Mouse (Mus musculus) ES-Bruce4 (cell line): ENCODE data around the gene Nae1. TPM values are rescaled to one million over a fixed set of nuclear protein-coding genes. Genes with fewer than 3 reads are reported as not detected.

ENCODE experiments used
- H3K27ac ChIP-seq: 2 replicates; pipeline ENCODE4 v1.5.1; 2012; ENCODE audit warnings: low read length, inconsistent platforms; ENCODE audit not compliant: insufficient read depth
- H3K27me3 ChIP-seq: 2 replicates; pipeline ENCODE4 v1.6.1; 2012; ENCODE audit warnings: mild to moderate bottlenecking, low read length, inconsistent platforms; ENCODE audit not compliant: control insufficient read depth, poor library complexity, insufficient read depth, severe bottlenecking
- H3K36me3 ChIP-seq: 2 replicates; pipeline ENCODE4 v1.6.1; 2012; ENCODE audit warnings: inconsistent platforms, mild to moderate bottlenecking, low read length, moderate library complexity; ENCODE audit not compliant: control insufficient read depth, poor library complexity, insufficient read depth, severe bottlenecking
- H3K4me1 ChIP-seq: one replicate; pipeline ENCODE4 v1.8.1; 2011; ENCODE audit warnings: low read length; ENCODE audit not compliant: control insufficient read depth, insufficient read depth
- H3K4me3 ChIP-seq: 2 replicates; pipeline ENCODE4 v1.5.1; 2011; ENCODE audit warnings: low read depth, mild to moderate bottlenecking, low read length
- H3K9ac ChIP-seq: 2 replicates; pipeline ENCODE4 v1.6.1; 2012; ENCODE audit warnings: low read depth, mild to moderate bottlenecking, inconsistent platforms; ENCODE audit not compliant: poor library complexity, severe bottlenecking
- H3K9me3 ChIP-seq: replicated peaks from 2 replicates; pipeline ENCODE4 v1.6.1; 2012; ENCODE audit warnings: mild to moderate bottlenecking, low read length, inconsistent platforms; ENCODE audit not compliant: control insufficient read depth, poor library complexity, insufficient read depth, severe bottlenecking
- CTCF ChIP-seq: IDR thresholded peaks from one replicate; pipeline ENCODE4 v1.8.1; 2011; ENCODE audit warnings: low read depth, low read length
- EP300 ChIP-seq: IDR thresholded peaks from 2 replicates; pipeline ENCODE4 v1.6.1; 2011; ENCODE audit warnings: low read depth, low read length; ENCODE audit not compliant: insufficient read depth
- POLR2A ChIP-seq: IDR thresholded peaks from one replicate; pipeline ENCODE4 v1.8.1; 2011; ENCODE audit warnings: low read length; ENCODE audit not compliant: insufficient read depth
- polyA plus RNA-seq: library from polyadenylated mRNA; stranded (reverse); fragments of >200 nt; gene quantifications from 2 replicates; pipeline ENCODE4 v1.2.4, GENCODE M21; 2011; ENCODE audit warnings: low read depth; ENCODE audit not compliant: missing spikeins, insufficient read depth, insufficient read length

Gene Nae1
- polyA plus RNA-seq, 1 experiment, result 114 TPM

- no peaks in the 10 kb centered on the region for H3K27me3 ChIP-seq
- H3K4me1 ChIP-seq, result no peaks in the 10 kb centered on the region
- peak within 1 kb of the TSS; percentile 77 for H3K9ac ChIP-seq
- H3K9me3 ChIP-seq, result peaks cover 2% of the 10 kb centered on the region; the same call in 1 of the 2 replicates
- H3K4me3 ChIP-seq, result peak within 1 kb of the TSS; percentile 67
- no peak within 1 kb of the TSS for H3K27ac ChIP-seq
- H3K36me3 ChIP-seq, result peaks cover 9% of the 10 kb centered on the region
- TF ChIP-seq CTCF, result no peak
- no peak for TF ChIP-seq POLR2A
- TF ChIP-seq EP300, result no peak
Observed at GRCm38 (mm10) chr8:104509061-104510006, 25.1 kb downstream of the Nae1 start, which contains the start of gene Terb1. Gene Terb1, minus strand, starts transcription at chr8:104509910.

GRCm38 (mm10) chr8:104479091-104479490 is 55.3 kb downstream of the Nae1 start:
- Histone ChIP-seq H3K27ac (no peak overlapping the region), H3K27me3 (peaks cover 1% of the 10 kb centered on the region; the same call in 1 of the 2 replicates), H3K9ac (no peak overlapping the region), H3K9me3 (no peaks in the 10 kb centered on the region), H3K4me1 (no peaks in the 10 kb centered on the region), H3K36me3 (no peaks in the 10 kb centered on the region), H3K4me3 (no peak overlapping the region)
- no peak for TF ChIP-seq EP300
- no peak for TF ChIP-seq POLR2A
- no peak for TF ChIP-seq CTCF

- H3K27ac ChIP-seq, result no peak overlapping the region
- H3K36me3 ChIP-seq, result no peaks in the 10 kb centered on the region
- H3K4me1 ChIP-seq, result no peaks in the 10 kb centered on the region
- H3K27me3 ChIP-seq, result no peaks in the 10 kb centered on the region
- H3K9me3 ChIP-seq, result no peaks in the 10 kb centered on the region
- TF ChIP-seq EP300 (no peak), CTCF (no peak), POLR2A (no peak)
- no peak overlapping the region for H3K4me3 ChIP-seq
- H3K9ac ChIP-seq, result no peak overlapping the region
Observed at GRCm38 (mm10) chr8:104472465-104472864, 62.0 kb downstream of the Nae1 start.

GRCm38 (mm10) chr8:104467463-104467862 is 67.0 kb downstream of the Nae1 start:
- no peak overlapping the region for H3K9ac ChIP-seq
- H3K27me3 ChIP-seq, result no peaks in the 10 kb centered on the region
- H3K4me3 ChIP-seq, result no peak overlapping the region
- no peak overlapping the region for H3K27ac ChIP-seq
- no peaks in the 10 kb centered on the region for H3K4me1 ChIP-seq
- no peaks in the 10 kb centered on the region for H3K9me3 ChIP-seq
- TF ChIP-seq EP300 (no peak), POLR2A (no peak), CTCF (no peak)
- no peaks in the 10 kb centered on the region for H3K36me3 ChIP-seq

Other genes starting within 250 kb of the Nae1 start
- not detected in 2 replicates for gene Cmtm2a, start 241.5 kb downstream of the Nae1 start, polyA plus RNA-seq
- gene Gm45711, start 224.6 kb downstream of the Nae1 start, polyA plus RNA-seq, result not detected in 2 replicates
- gene Cmtm1, start 224.5 kb downstream of the Nae1 start, polyA plus RNA-seq, result not detected in 2 replicates
- not detected in 2 replicates for gene Gm11020, start 213.1 kb downstream of the Nae1 start, polyA plus RNA-seq
- not detected in 2 replicates for gene Cmtm2b, start 212.4 kb downstream of the Nae1 start, polyA plus RNA-seq
- gene Cmtm3, start 195.2 kb downstream of the Nae1 start, polyA plus RNA-seq, result 20.3 and 22.2 TPM in 2 replicates
- 53.7 and 58.1 TPM in 2 replicates for gene Cmtm4, start 138.8 kb downstream of the Nae1 start, polyA plus RNA-seq
- gene Dync1li2, start 91.6 kb downstream of the Nae1 start, polyA plus RNA-seq, result 43.2 and 54.9 TPM in 2 replicates
- 1.1 and 1.5 TPM in 2 replicates for gene Terb1, start 24.7 kb downstream of the Nae1 start, polyA plus RNA-seq
- gene Car7, start 52 bp upstream of the Nae1 start, polyA plus RNA-seq, result 1.2 and 1.4 TPM in 2 replicates
- 12.1 and 13.0 TPM in 2 replicates for gene Pdp2, start 56.8 kb upstream of the Nae1 start, polyA plus RNA-seq
- not detected in 2 replicates for gene Cdh16, start 89.8 kb upstream of the Nae1 start, polyA plus RNA-seq
- 1.4 and 1.9 TPM in 2 replicates for gene Rrad, start 96.7 kb upstream of the Nae1 start, polyA plus RNA-seq
- 63.4 and 71.3 TPM in 2 replicates for gene Ciao2b, start 107.3 kb upstream of the Nae1 start, polyA plus RNA-seq
- gene Ces2a, start 199.4 kb upstream of the Nae1 start, polyA plus RNA-seq, result not detected in 2 replicates